9 mouse cellular contexts compared by ENCODE assay signal in genomic region chr4:138973719-138974115, GRCm38 (mm10). TPM values are rescaled to one million over a fixed set of nuclear protein-coding genes. Genes with fewer than 3 reads are reported as not detected.
DNase-seq lines count a peak whose midpoint lies in the region; ATAC-seq lines count a peak whose summit lies in the region.
"Had no signal": no experiment of that assay in that cellular context is flagged by ENCODE, and none has a peak within 500 bp of the region (broad histone marks: within the 10 kb centered on the region; RNA-seq: fewer than 3 reads in every experiment).

No protein-coding gene starts in this region.

- WGBS in lung, embryonic 15.5 days, result 50% methylated on average over 3 of the region's 3 CpGs
- 58% methylated on average over 3 of the region's 3 CpGs for WGBS in embryonic facial prominence, embryonic 15.5 days
- 33% methylated on average over 3 of the region's 3 CpGs for WGBS in limb, embryonic 10.5 days
- WGBS in neural tube, embryonic 14.5 days, result 56% methylated on average over 3 of the region's 3 CpGs

- peak overlapping the region; percentile 73 for H3K9ac ChIP-seq in lung, embryonic 15.5 days
- H3K9ac ChIP-seq in embryonic facial prominence, embryonic 15.5 days, result peak overlapping the region; percentile 71; the same call in 1 of the 2 replicates
- H3K9ac ChIP-seq in neural tube, embryonic 14.5 days (replicated peaks; ENCODE audit: low read depth, low read length), result peak overlapping the region; percentile 54; the same call in 1 of the 2 replicates

- H3K4me3 ChIP-seq in lung, embryonic 15.5 days, result peak overlapping the region; percentile 72
- H3K4me3 ChIP-seq in embryonic facial prominence, embryonic 15.5 days (replicated peaks), result peak overlapping the region; percentile 64
- H3K4me3 ChIP-seq in limb, embryonic 10.5 days, result peak overlapping the region; percentile 70
- peak overlapping the region; percentile 38 for H3K4me3 ChIP-seq in neural tube, embryonic 14.5 days (ENCODE audit: low read depth, low read length)

- intact Hi-C loops in left cerebral cortex, postnatal 36 days (cut with DNase I), result no loop called here

- DNase-seq in lung, postnatal 14 days, result no peak
- no peak for DNase-seq in limb, embryonic 10.5 days (ENCODE audit: low spot score)
- no peak for DNase-seq in left cerebral cortex, postnatal 36 days (ENCODE audit: low spot score in 2 of 2)
- DNase-seq in spleen, postnatal 36 days (ENCODE audit: low spot score in 2 of 2), result no peak
- DNase-seq in layer of hippocampus, adult 8-10 months (ENCODE audit: low spot score in 2 of 2), result no peak

- H3K27me3 ChIP-seq in lung, embryonic 15.5 days, result no peaks in the 10 kb centered on the region
- no peaks in the 10 kb centered on the region for H3K27me3 ChIP-seq in embryonic facial prominence, embryonic 15.5 days
- no peaks in the 10 kb centered on the region for H3K27me3 ChIP-seq in limb, embryonic 10.5 days (ENCODE audit: low read depth, poor library complexity, severe bottlenecking)
- H3K27me3 ChIP-seq in neural tube, embryonic 14.5 days (ENCODE audit: control insufficient read depth, insufficient read depth, low read length), result no peaks in the 10 kb centered on the region

- H3K4me1 ChIP-seq in lung, embryonic 15.5 days, result peaks cover 29% of the 10 kb centered on the region
- H3K4me1 ChIP-seq in embryonic facial prominence, embryonic 15.5 days, result peaks cover 20% of the 10 kb centered on the region
- peaks cover 30% of the 10 kb centered on the region for H3K4me1 ChIP-seq in limb, embryonic 10.5 days
- H3K4me1 ChIP-seq in neural tube, embryonic 14.5 days (ENCODE audit: control insufficient read depth, insufficient read depth, low read length), result peaks cover 4% of the 10 kb centered on the region; the same call in 1 of the 2 replicates

- peak overlapping the region; percentile 88 for H3K4me2 ChIP-seq in lung, embryonic 15.5 days
- peak overlapping the region; percentile 95 for H3K4me2 ChIP-seq in embryonic facial prominence, embryonic 15.5 days (replicated peaks)
- peak overlapping the region; percentile 76 for H3K4me2 ChIP-seq in neural tube, embryonic 14.5 days (ENCODE audit: low read depth, low read length)

- peak; percentile 20 for ATAC-seq in lung, embryonic 15.5 days (ENCODE audit: borderline replicate concordance, extremely low read depth, low FRiP score, low TSS enrichment)
- no peak for ATAC-seq in embryonic facial prominence, embryonic 15.5 days (ENCODE audit: insufficient number of reproducible peaks, low FRiP score, low TSS enrichment, low read depth)
- ATAC-seq in neural tube, embryonic 14.5 days (ENCODE audit: low read depth), result no peak

- peak overlapping the region; percentile 90; the same call in 1 of the 2 replicates for H3K27ac ChIP-seq in lung, embryonic 15.5 days
- H3K27ac ChIP-seq in embryonic facial prominence, embryonic 15.5 days (replicated peaks), result no peak overlapping the region
- peak overlapping the region; percentile 93 for H3K27ac ChIP-seq in limb, embryonic 10.5 days
- no peak overlapping the region for H3K27ac ChIP-seq in neural tube, embryonic 14.5 days (ENCODE audit: low read depth, low read length)

- no peaks in the 10 kb centered on the region for H3K36me3 ChIP-seq in lung, embryonic 15.5 days
- no peaks in the 10 kb centered on the region for H3K36me3 ChIP-seq in embryonic facial prominence, embryonic 15.5 days
- no peaks in the 10 kb centered on the region for H3K36me3 ChIP-seq in limb, embryonic 10.5 days
- H3K36me3 ChIP-seq in neural tube, embryonic 14.5 days (ENCODE audit: control insufficient read depth, insufficient read depth, low read length), result no peaks in the 10 kb centered on the region

- H3K9me3 ChIP-seq in lung, embryonic 15.5 days, result no peaks in the 10 kb centered on the region
- no peaks in the 10 kb centered on the region for H3K9me3 ChIP-seq in embryonic facial prominence, embryonic 15.5 days (replicated peaks)
- H3K9me3 ChIP-seq in limb, embryonic 10.5 days (replicated peaks), result no peaks in the 10 kb centered on the region
- no peaks in the 10 kb centered on the region for H3K9me3 ChIP-seq in neural tube, embryonic 14.5 days (ENCODE audit: control insufficient read depth, low read length)

RNA-seq across cellular contexts. Expression of gene Tmco4, which starts 1.0 kb away (rescaled TPM):
- polyA plus RNA-seq in lung, embryonic 15.5 days (2015; fragmentation: Nextera tagmentation; extraction: Ambion mirVana), result 4.1 and 5.4 TPM in 2 replicates
- polyA plus RNA-seq in embryonic facial prominence, embryonic 15.5 days (2015; fragmentation: Nextera tagmentation; extraction: Ambion mirVana), result 4.9 and 6.4 TPM in 2 replicates
- 1.4 and 1.9 TPM in 2 replicates for polyA plus RNA-seq in limb, embryonic 10.5 days (2016; fragmentation: Nextera tagmentation; extraction: Ambion mirVana)
- polyA plus RNA-seq in neural tube, embryonic 14.5 days (2014; fragmentation: Nextera tagmentation; extraction: Ambion mirVana), result 1.1 TPM in 2 replicates
- 1 to 10 TPM; 2.6 to 2.7 TPM for total RNA-seq in left cerebral cortex, postnatal 36 days (2021)
- 1 to 10 TPM; 2.3 to 5.4 (median 4.1) TPM for total RNA-seq in layer of hippocampus, adult 8-10 months (2022)

RNA-seq across cellular contexts. Expression of gene Rnf186, which starts 6.8 kb away (rescaled TPM):
- polyA plus RNA-seq in lung, embryonic 15.5 days (2015; fragmentation: Nextera tagmentation; extraction: Ambion mirVana), result 2.2 and 2.3 TPM in 2 replicates
- polyA plus RNA-seq in embryonic facial prominence, embryonic 15.5 days (2015; fragmentation: Nextera tagmentation; extraction: Ambion mirVana), result 0.43 TPM in 1 of 2 replicates, not detected in the other
- polyA plus RNA-seq in limb, embryonic 10.5 days (2016; fragmentation: Nextera tagmentation; extraction: Ambion mirVana), result not detected in 2 replicates
- not detected in 2 replicates for polyA plus RNA-seq in neural tube, embryonic 14.5 days (2014; fragmentation: Nextera tagmentation; extraction: Ambion mirVana)
- total RNA-seq in left cerebral cortex, postnatal 36 days (2021), result not detected
- not detected for total RNA-seq in layer of hippocampus, adult 8-10 months (2022)
- total RNA-seq: left cerebral cortex, postnatal 25 days had no signal

RNA-seq across cellular contexts. Expression of gene Otud3, which starts 60.0 kb away (rescaled TPM):
- 3.7 TPM in 2 replicates for polyA plus RNA-seq in lung, embryonic 15.5 days (2015; fragmentation: Nextera tagmentation; extraction: Ambion mirVana)
- polyA plus RNA-seq in embryonic facial prominence, embryonic 15.5 days (2015; fragmentation: Nextera tagmentation; extraction: Ambion mirVana), result 4.0 and 4.1 TPM in 2 replicates
- polyA plus RNA-seq in limb, embryonic 10.5 days (2016; fragmentation: Nextera tagmentation; extraction: Ambion mirVana), result 3.8 and 4.5 TPM in 2 replicates
- polyA plus RNA-seq in neural tube, embryonic 14.5 days (2014; fragmentation: Nextera tagmentation; extraction: Ambion mirVana), result 2.6 and 3.3 TPM in 2 replicates
- 10 to 100 TPM; 18.1 to 18.3 TPM for total RNA-seq in left cerebral cortex, postnatal 36 days (2021)
- total RNA-seq in layer of hippocampus, adult 8-10 months (2022), result 10 to 100 TPM; 10.2 to 13.0 (median 12.3) TPM

Comparison
In these comparisons a context has a peak if more than half of its experiments do, and no peak if none do; other contexts are left out.
1. H3K27ac ChIP-seq: peak in lung, embryonic 15.5 days (single experiment) and limb, embryonic 10.5 days (single experiment); none in embryonic facial prominence, embryonic 15.5 days (single experiment) and neural tube, embryonic 14.5 days (single experiment).
2. Peak in every context shown above with its lines, with median percentiles within 50 percentile points of each other: H3K4me2 ChIP-seq, H3K4me3 ChIP-seq and H3K9ac ChIP-seq.